Mouse (Mus musculus): ENCODE measurements around the gene Tmem132c.

DNA sequence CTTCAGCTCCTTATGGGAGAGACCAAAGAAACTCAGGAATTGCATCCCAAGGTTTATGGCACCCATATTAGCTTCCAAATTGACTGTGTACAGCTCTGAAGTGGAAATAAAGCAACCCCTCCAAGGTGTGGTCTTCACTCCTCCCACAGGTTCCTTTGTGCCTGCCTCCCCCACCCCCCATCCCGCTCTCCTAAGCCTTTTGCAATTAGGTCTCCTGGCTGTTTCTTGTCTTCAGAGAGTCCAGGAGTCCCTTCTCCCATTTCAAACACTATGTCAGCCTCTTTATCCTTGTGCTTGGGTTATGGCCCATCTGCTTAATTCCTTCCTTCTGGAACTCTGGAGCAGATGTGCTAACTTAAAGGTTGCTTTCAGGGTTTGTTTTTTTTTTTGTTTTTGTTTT lies 65.1 kb downstream of the Tmem132c start:
- TF ChIP-seq CTCF (IDR thresholded peaks at IDR 0.05; ENCODE audit: extremely low read depth, insufficient read length, insufficient replicate concordance, low read depth, low read length) (no peak), POLR2A (IDR thresholded peaks at IDR 0.05; ENCODE audit: low read depth, low read length) (no peak)

Data from small intestine, adult 2 months (tissue).